Mouse (Mus musculus): ENCODE measurements around the gene Clec4n.
"Not testable (repeated sequence)": the region's sequence is repeated elsewhere in the genome, so short reads cannot be mapped to it uniquely, and the experiment has no call there.

Gene Clec4n

GRCm38 (mm10) chr6:123292751-123293400 is 63.2 kb downstream of the Clec4n start:
- DNase-seq (ENCODE audit: low read depth), result no peak

GRCm38 (mm10) chr6:123293509-123293908 is 63.9 kb downstream of the Clec4n start:
- not testable (repeated sequence) for DNase-seq (ENCODE audit: low read depth)

Data from fibroblast of lung, adult 2 months (primary cell).